Mouse (Mus musculus): ENCODE measurements at regions not wholly inside any gene's neighbourhood (a gene's known extent, or its start where the extent isn't known, plus 50 kb on each side); places are given as distances from the start of the nearest gene placed in this dataset.

DNA sequence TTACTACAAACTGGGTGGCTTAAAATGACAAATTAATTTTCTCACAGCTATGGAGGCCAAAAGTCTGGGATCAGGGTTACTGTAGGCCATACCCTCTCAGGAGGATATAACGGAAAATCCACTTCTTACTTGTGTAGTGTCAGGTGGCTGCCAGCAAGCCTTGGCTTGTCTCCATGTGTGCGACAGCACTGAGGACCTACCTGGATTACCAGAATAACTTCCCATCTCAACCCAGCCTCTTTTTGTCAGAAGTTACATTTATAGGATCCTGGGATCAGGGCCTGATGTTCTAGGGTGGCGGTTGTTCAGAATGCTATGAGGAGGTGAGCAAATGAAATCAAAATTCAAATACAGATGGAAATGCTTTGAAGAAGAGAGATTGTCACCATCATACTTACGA lies 197.1 kb downstream of the Gm13691 start:
- Histone ChIP-seq H3K9ac (ENCODE audit: insufficient read depth, low read depth, low read length, poor library complexity, severe bottlenecking) (no peak overlapping the region), H3K36me3 (ENCODE audit: control insufficient read depth, insufficient read depth, low read length, poor library complexity, severe bottlenecking) (no peaks in the 10 kb centered on the region), H3K27ac (ENCODE audit: insufficient read depth, low read depth, low read length, poor library complexity, severe bottlenecking) (no peak overlapping the region), H3K9me3 (ENCODE audit: control insufficient read depth, insufficient read depth, low read depth, low read length) (no peaks in the 10 kb centered on the region), H3K4me3 (ENCODE audit: insufficient read depth in 1 of 2, low read depth in 1 of 2, low read length in 2 of 2, poor library complexity in 1 of 2, severe bottlenecking in 1 of 2) (no peak overlapping the region), H3K4me1 (ENCODE audit: control insufficient read depth in 2 of 2, insufficient read depth in 2 of 2, low read length in 2 of 2, poor library complexity in 1 of 2) (no peaks in the 10 kb centered on the region)
- in situ Hi-C loops (cut with MboI; ENCODE audit: low sequenced_read_pairs in 2 of 2, unreplicated experiment in 2 of 2), result no loop called here
- DNase-seq (ENCODE audit: low read depth, low spot score), result no peak
- TF ChIP-seq ZNF384 (IDR thresholded peaks at IDR 0.05; ENCODE audit: low read depth, low read length) (no peak), ZC3H11A (IDR thresholded peaks at IDR 0.05; ENCODE audit: borderline replicate concordance, low read depth, low read length) (no peak), CHD2 (IDR thresholded peaks at IDR 0.05; ENCODE audit: low read depth, low read length) (no peak), MAFK (IDR thresholded peaks at IDR 0.05; ENCODE audit: insufficient read depth, low read depth, low read length) (no peak), HCFC1 (IDR thresholded peaks at IDR 0.05; ENCODE audit: borderline replicate concordance, insufficient read depth, low read length) (no peak)

DNA sequence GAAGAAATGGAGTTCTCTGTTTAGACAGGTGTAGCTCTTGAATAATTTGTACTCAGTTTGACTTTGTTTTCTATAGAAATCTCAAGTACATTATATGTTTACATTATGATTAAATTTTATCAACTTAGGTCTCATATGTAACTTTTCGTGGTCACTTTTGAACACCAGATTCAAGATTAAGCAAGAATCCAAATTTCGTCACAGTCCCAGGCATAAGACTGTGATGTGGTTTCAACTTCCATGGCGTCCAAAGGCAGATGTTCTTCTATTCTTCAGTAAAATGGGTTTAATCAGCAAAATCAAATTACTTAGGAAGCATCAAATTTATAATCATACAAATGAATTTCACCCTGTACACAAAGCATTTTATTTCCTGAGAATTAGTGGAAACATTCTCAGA lies 198.9 kb downstream of the Gm13691 start:
- Histone ChIP-seq H3K9me3 (ENCODE audit: control insufficient read depth, insufficient read depth, low read depth, low read length) (no peaks in the 10 kb centered on the region), H3K36me3 (ENCODE audit: control insufficient read depth, insufficient read depth, low read length, poor library complexity, severe bottlenecking) (no peaks in the 10 kb centered on the region), H3K9ac (ENCODE audit: insufficient read depth, low read depth, low read length, poor library complexity, severe bottlenecking) (no peak overlapping the region), H3K27ac (ENCODE audit: insufficient read depth, low read depth, low read length, poor library complexity, severe bottlenecking) (no peak overlapping the region), H3K4me3 (ENCODE audit: insufficient read depth in 1 of 2, low read depth in 1 of 2, low read length in 2 of 2, poor library complexity in 1 of 2, severe bottlenecking in 1 of 2) (no peak overlapping the region), H3K4me1 (ENCODE audit: control insufficient read depth in 2 of 2, insufficient read depth in 2 of 2, low read length in 2 of 2, poor library complexity in 1 of 2) (no peaks in the 10 kb centered on the region)
- in situ Hi-C loops (cut with MboI; ENCODE audit: low sequenced_read_pairs in 2 of 2, unreplicated experiment in 2 of 2), result no loop called here
- no peak for DNase-seq (ENCODE audit: low read depth, low spot score)
- TF ChIP-seq CHD2 (IDR thresholded peaks at IDR 0.05; ENCODE audit: low read depth, low read length), result no peak
- TF ChIP-seq MAFK (IDR thresholded peaks at IDR 0.05; ENCODE audit: insufficient read depth, low read depth, low read length), result no peak
- TF ChIP-seq ZC3H11A (IDR thresholded peaks at IDR 0.05; ENCODE audit: borderline replicate concordance, low read depth, low read length), result no peak
- TF ChIP-seq ZNF384 (IDR thresholded peaks at IDR 0.05; ENCODE audit: low read depth, low read length), result no peak
- TF ChIP-seq HCFC1 (IDR thresholded peaks at IDR 0.05; ENCODE audit: borderline replicate concordance, insufficient read depth, low read length), result no peak

DNA sequence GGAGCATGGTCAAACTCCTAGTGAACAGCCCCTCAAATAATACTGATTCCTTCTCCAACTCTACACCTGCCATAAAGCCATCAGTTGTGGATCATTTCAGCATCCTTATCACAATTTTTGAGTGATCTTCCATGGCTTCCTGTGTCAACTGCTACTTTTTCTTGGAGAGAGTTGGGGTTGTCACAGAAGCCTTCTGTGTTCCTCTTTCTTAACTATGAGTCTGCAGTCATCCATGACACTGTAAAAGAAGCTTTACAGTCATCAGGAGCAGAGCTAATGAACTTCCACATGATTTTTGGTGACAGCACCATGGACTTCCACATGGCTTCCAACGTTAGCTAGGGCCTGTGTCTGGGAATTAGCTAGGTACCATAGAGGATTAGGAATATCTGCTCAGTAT lies 208.1 kb downstream of the Calcrl start:
- Histone ChIP-seq H3K9ac (ENCODE audit: insufficient read depth, low read depth, low read length, poor library complexity, severe bottlenecking) (no peak overlapping the region), H3K27ac (ENCODE audit: insufficient read depth, low read depth, low read length, poor library complexity, severe bottlenecking) (no peak overlapping the region), H3K4me1 (ENCODE audit: control insufficient read depth in 2 of 2, insufficient read depth in 2 of 2, low read length in 2 of 2, poor library complexity in 1 of 2) (no peaks in the 10 kb centered on the region), H3K4me3 (ENCODE audit: insufficient read depth in 1 of 2, low read depth in 1 of 2, low read length in 2 of 2, poor library complexity in 1 of 2, severe bottlenecking in 1 of 2) (no peak overlapping the region), H3K36me3 (ENCODE audit: control insufficient read depth, insufficient read depth, low read length, poor library complexity, severe bottlenecking) (no peaks in the 10 kb centered on the region), H3K9me3 (ENCODE audit: control insufficient read depth, insufficient read depth, low read depth, low read length) (no peaks in the 10 kb centered on the region)
- in situ Hi-C loops (cut with MboI; ENCODE audit: low sequenced_read_pairs in 2 of 2, unreplicated experiment in 2 of 2), result no loop called here
- no peak for DNase-seq (ENCODE audit: low read depth, low spot score)
- TF ChIP-seq ZC3H11A (IDR thresholded peaks at IDR 0.05; ENCODE audit: borderline replicate concordance, low read depth, low read length) (no peak), ZNF384 (IDR thresholded peaks at IDR 0.05; ENCODE audit: low read depth, low read length) (no peak), CHD2 (IDR thresholded peaks at IDR 0.05; ENCODE audit: low read depth, low read length) (no peak), HCFC1 (IDR thresholded peaks at IDR 0.05; ENCODE audit: borderline replicate concordance, insufficient read depth, low read length) (no peak), MAFK (IDR thresholded peaks at IDR 0.05; ENCODE audit: insufficient read depth, low read depth, low read length) (no peak)

DNA sequence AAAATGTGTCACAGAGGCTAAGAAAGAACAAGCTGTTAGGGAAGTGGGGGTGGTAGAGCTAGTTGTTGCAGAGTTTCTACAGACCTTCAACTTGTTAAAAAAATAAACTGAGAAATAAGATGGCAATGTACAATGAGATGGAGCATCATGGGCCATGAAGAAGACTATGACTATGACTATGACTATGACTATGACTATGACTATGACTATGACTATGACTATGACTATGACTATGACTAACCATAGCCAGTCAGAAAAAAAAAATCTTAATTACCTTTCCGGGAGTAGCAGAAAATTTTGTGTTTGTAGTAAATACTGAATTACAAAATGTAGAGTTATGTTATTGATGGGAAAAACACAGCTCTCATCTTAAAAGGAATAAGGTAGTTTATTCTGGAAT lies 203.2 kb downstream of the Calcrl start:
- Histone ChIP-seq H3K27ac (ENCODE audit: insufficient read depth, low read depth, low read length, poor library complexity, severe bottlenecking) (no peak overlapping the region), H3K9me3 (ENCODE audit: control insufficient read depth, insufficient read depth, low read depth, low read length) (no peaks in the 10 kb centered on the region), H3K9ac (ENCODE audit: insufficient read depth, low read depth, low read length, poor library complexity, severe bottlenecking) (no peak overlapping the region), H3K4me1 (ENCODE audit: control insufficient read depth in 2 of 2, insufficient read depth in 2 of 2, low read length in 2 of 2, poor library complexity in 1 of 2) (no peaks in the 10 kb centered on the region), H3K36me3 (ENCODE audit: control insufficient read depth, insufficient read depth, low read length, poor library complexity, severe bottlenecking) (no peaks in the 10 kb centered on the region), H3K4me3 (ENCODE audit: insufficient read depth in 1 of 2, low read depth in 1 of 2, low read length in 2 of 2, poor library complexity in 1 of 2, severe bottlenecking in 1 of 2) (no peak overlapping the region)
- no peak for DNase-seq (ENCODE audit: low read depth, low spot score)
- TF ChIP-seq MAFK (IDR thresholded peaks at IDR 0.05; ENCODE audit: insufficient read depth, low read depth, low read length), result no peak
- no peak for TF ChIP-seq CHD2 (IDR thresholded peaks at IDR 0.05; ENCODE audit: low read depth, low read length)
- TF ChIP-seq ZC3H11A (IDR thresholded peaks at IDR 0.05; ENCODE audit: borderline replicate concordance, low read depth, low read length), result no peak
- no peak for TF ChIP-seq ZNF384 (IDR thresholded peaks at IDR 0.05; ENCODE audit: low read depth, low read length)
- no peak for TF ChIP-seq HCFC1 (IDR thresholded peaks at IDR 0.05; ENCODE audit: borderline replicate concordance, insufficient read depth, low read length)
- in situ Hi-C loops (cut with MboI; ENCODE audit: low sequenced_read_pairs in 2 of 2, unreplicated experiment in 2 of 2), result no loop called here

GRCm38 (mm10) chr2:84229777-84230176 lies 195.4 kb downstream of the Calcrl start:
- no peaks in the 10 kb centered on the region for H3K36me3 ChIP-seq (ENCODE audit: control insufficient read depth, insufficient read depth, low read length, poor library complexity, severe bottlenecking)
- H3K4me3 ChIP-seq (ENCODE audit: insufficient read depth in 1 of 2, low read depth in 1 of 2, low read length in 2 of 2, poor library complexity in 1 of 2, severe bottlenecking in 1 of 2), result no peak overlapping the region
- in situ Hi-C loops (cut with MboI; ENCODE audit: low sequenced_read_pairs in 2 of 2, unreplicated experiment in 2 of 2), result no loop called here
- H3K4me1 ChIP-seq (ENCODE audit: control insufficient read depth in 2 of 2, insufficient read depth in 2 of 2, low read length in 2 of 2, poor library complexity in 1 of 2), result no peaks in the 10 kb centered on the region
- H3K9me3 ChIP-seq (ENCODE audit: control insufficient read depth, insufficient read depth, low read depth, low read length), result no peaks in the 10 kb centered on the region
- peak; percentile 4 for DNase-seq (ENCODE audit: low read depth, low spot score)
- H3K9ac ChIP-seq (ENCODE audit: insufficient read depth, low read depth, low read length, poor library complexity, severe bottlenecking), result no peak overlapping the region
- no peak overlapping the region for H3K27ac ChIP-seq (ENCODE audit: insufficient read depth, low read depth, low read length, poor library complexity, severe bottlenecking)
- TF ChIP-seq ZNF384 (IDR thresholded peaks at IDR 0.05; ENCODE audit: low read depth, low read length) (no peak), HCFC1 (IDR thresholded peaks at IDR 0.05; ENCODE audit: borderline replicate concordance, insufficient read depth, low read length) (no peak), MAFK (IDR thresholded peaks at IDR 0.05; ENCODE audit: insufficient read depth, low read depth, low read length) (no peak), CHD2 (IDR thresholded peaks at IDR 0.05; ENCODE audit: low read depth, low read length) (no peak), ZC3H11A (IDR thresholded peaks at IDR 0.05; ENCODE audit: borderline replicate concordance, low read depth, low read length) (no peak)

Measured in ES-E14 (cell line).